Mouse (Mus musculus): ENCODE results near the gene Dnajb2.
A peak's percentile ranks its signal among the peaks of the same experiment; 100 is the strongest.

The Dnajb2 gene

DNA sequence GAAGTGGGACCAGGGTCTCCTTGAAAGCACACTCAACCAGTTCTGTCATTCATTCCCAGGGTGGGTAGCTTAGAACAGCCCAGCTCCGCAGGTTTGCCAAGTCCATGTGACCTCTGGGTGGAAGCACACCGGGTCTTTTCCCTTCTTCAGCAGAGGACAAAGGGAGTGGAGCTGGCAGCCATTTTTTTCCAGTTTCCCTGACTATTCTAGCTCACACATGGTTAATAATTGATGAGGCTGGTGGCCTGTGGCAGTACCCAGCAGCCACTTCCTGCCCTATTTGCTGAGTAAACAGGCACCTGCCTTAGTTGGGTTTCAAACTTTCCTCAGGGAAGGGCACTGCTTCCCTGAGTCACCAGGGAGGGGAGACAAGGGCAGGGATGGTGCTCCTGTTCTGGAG, 21.8 kb upstream of the Dnajb2 start:
- TF ChIP-seq GATA4 (IDR thresholded peaks at IDR 0.05; ENCODE audit: insufficient replicate concordance, low read length), result no peak

DNA sequence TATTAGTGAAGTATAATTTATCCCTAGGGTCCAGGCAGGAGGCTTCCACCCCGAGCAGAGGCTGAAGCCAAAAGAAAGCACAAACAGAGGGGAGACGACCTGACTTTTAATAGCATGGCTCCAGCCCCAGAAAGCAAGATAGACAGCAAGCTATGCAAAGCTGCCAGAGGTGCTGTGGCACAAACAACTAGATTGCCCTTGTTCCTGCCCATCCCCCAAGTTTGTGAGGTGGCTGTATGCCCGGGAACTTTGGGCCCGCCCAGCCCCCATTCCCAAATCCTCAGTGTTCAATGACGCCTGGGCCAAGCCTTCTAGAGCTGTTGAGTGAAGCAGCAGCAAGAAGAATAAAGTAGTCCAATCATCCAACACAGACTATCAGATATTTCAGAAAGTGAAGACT, 21.3 kb upstream of the Dnajb2 start:
- no peak for TF ChIP-seq GATA4 (IDR thresholded peaks at IDR 0.05; ENCODE audit: insufficient replicate concordance, low read length)

DNA sequence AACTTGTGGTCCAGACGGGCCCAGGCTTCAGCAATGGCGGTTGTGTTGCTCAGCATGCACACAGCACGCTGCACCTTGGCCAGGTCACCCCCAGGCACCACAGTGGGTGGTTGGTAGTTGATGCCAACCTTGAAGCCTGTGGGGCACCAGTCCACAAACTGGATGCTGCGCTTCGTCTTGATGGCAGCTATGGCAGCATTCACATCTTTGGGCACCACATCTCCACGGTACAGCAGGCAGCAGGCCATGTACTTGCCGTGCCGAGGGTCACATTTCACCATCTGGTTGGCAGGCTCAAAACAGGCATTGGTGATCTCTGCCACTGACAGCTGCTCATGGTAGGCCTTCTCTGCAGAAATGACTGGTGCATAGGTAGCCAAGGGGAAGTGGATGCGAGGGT, 20.4 kb upstream of the Dnajb2 start:
- TF ChIP-seq GATA4 (IDR thresholded peaks at IDR 0.05; ENCODE audit: insufficient replicate concordance, low read length), result no peak

DNA sequence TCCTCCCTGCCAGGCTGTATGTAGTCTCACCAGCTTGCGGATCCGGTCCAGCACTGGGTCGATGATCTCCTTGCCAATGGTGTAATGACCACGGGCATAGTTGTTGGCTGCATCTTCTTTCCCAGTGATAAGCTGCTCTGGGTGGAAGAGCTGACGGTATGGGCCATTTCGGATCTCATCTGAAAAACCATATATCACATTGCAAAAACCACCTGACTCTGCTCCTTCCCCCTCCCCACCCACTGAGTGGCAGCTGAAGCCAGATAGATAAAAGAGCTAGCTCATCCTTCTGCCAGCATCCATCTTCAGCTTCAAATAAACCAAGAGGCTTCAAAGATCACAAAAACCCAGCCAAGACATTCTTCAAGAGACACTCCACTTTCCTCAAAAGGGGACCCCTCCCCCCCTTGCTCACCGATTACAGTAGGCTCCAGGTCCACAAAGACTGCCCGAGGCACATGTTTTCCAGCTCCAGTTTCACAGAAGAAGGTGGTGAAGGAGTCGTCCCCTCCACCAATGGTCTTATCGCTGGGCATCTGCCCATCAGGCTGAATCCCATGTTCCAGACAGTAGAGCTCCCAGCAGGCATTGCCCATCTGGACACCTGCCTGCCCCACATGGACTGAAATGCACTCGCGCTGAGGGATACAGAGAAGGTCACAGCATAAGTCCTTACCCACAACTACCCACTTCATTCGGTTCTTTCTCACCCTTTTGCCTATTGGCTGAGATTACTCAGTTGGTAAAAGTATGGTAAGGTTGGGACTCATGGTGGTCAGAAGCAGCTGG, 19.2 kb upstream of the Dnajb2 start:
- TF ChIP-seq GATA4 (IDR thresholded peaks at IDR 0.05; ENCODE audit: insufficient replicate concordance, low read length), result peak; percentile 100

DNA sequence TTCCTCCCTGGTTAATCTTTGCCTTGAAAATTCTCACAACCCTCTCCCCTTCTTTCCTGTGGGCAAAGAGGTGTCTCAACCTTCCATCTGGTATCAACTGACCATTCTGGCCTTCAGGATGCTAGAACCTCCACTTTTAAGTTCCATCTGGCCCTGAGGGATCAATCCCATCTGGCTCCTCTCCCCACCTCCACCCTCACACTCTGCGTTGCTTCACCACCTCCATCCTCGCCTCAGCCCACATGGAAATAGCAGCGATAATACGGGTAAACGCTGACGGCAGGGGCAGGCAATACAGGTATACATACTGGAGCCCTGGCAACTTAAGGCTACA, 18.3 kb upstream of the Dnajb2 start:
- TF ChIP-seq GATA4 (IDR thresholded peaks at IDR 0.05; ENCODE audit: insufficient replicate concordance, low read length), result no peak

DNA sequence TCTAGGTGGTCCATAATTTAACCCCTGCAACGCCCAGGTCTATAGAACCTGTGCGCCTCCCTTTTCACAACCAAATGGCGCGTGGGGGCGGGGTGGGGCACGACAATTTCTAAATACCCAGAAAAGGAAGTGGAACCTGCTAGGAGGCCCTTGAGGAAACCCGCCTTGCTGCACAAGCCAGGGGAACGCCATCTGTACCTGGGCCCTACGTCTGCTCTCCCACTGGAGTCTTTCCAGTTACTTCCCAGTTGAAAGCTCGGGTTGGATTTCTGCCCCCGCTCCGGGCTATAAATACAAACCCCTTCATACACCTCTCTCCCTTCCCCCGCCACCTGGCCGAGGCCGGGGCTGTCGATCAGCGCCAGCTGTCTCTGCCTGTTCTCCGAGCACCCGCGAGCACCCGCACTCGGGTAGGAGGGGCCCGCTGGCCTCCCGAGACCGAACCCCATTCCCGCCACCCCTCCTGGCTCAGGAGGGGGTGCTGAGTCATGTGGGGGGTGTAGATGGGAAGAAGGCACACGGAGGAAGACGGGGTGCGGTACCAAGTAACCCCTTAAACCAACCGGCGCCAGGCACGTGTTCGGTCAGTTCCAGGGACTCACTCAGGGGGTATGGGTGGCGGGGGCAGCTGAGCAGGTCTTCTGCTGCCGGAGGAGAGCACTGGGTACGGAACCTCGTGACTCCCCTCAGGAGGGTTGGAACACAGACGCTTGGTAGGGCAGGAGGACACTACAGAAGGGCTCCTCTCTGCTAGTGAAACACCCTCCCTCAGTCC, 17.8 kb upstream of the Dnajb2 start:
- TF ChIP-seq GATA4 (IDR thresholded peaks at IDR 0.05; ENCODE audit: insufficient replicate concordance, low read length), result no peak

DNA sequence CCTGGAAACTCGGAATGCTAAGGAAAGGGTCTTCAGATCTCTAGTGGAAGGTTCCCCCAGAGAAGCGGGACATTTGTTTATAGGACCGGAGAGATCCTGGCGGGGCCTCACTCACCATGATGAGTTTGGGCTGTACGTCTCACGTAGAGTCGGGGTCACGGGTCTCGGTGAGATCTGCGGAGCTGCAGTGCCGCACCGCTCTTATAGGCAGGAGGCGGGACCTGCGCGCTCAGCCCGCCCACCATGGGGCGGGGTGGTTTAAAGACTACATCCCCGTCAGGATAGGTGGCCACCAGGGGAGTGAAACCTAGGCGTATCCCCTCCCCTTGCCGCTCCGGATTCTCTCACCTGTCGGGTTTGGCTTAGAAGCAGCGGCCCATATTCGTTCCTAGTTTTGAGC, 17.1 kb upstream of the Dnajb2 start:
- no peak for TF ChIP-seq GATA4 (IDR thresholded peaks at IDR 0.05; ENCODE audit: insufficient replicate concordance, low read length)

DNA sequence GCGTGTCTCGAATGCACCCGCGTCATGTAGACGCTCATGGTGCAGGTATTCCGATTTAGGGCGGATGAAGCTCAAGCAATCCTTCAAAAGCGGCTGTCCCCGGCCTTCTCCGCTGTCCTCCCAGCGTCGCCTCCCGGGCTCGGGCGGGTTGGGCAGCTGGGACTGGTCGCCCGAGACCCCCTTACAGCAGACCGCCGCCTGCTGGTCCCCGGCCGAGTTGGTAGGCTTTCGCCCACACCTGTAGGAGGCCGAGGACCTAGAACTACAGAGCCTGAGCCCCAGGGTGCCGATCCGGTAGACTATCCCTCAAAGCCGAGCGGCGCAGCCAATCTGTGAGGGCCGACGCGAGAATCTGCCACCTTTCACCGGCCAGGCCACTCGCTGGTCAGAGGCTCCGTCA, 16.7 kb upstream of the Dnajb2 start, which contains the start of gene Tuba4a:
Tuba4a (minus strand) TSS at position 335 of the 400 bp plus-strand sequence.
- no peak for TF ChIP-seq GATA4 (IDR thresholded peaks at IDR 0.05; ENCODE audit: insufficient replicate concordance, low read length)

DNA sequence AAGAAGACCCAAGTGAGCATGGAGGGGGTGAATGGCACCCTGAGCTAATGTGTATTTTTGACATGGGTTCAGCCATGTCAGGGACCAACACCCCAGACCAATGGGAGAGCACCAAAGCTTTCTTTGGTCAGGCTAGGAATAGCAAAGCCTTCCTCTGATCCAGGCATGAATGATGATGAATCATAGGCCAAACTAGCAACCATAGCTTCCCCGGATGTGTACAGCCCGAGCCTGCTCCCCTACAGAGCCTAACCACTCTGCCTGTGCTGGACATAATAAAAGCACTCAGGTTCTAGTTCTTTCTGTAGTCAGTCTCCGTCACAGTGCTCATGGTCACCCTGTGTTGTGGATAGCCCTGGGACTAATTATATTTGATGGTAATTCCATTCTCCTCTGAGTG, 14.7 kb upstream of the Dnajb2 start:
- TF ChIP-seq GATA4 (IDR thresholded peaks at IDR 0.05; ENCODE audit: insufficient replicate concordance, low read length), result no peak

DNA sequence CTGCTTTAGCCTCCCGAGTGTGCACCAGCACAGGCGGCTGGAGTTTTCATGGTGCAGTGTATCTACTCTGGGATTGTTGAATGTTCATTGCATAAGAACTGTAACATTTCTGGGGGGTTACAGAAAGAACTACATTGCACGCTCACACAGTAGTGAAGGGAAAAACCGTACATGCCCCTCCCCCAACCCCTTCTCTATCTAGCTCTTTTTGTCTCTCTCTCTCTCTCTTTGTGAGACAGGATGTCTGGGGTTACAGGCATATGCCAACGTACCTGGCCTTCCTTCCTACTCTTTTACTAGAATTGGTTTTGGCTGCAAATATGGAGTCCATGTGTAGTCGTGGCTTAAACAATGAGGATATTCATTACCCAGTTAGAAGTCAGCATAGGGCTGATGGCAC, 13.3 kb upstream of the Dnajb2 start:
- no peak for TF ChIP-seq GATA4 (IDR thresholded peaks at IDR 0.05; ENCODE audit: insufficient replicate concordance, low read length)

DNA sequence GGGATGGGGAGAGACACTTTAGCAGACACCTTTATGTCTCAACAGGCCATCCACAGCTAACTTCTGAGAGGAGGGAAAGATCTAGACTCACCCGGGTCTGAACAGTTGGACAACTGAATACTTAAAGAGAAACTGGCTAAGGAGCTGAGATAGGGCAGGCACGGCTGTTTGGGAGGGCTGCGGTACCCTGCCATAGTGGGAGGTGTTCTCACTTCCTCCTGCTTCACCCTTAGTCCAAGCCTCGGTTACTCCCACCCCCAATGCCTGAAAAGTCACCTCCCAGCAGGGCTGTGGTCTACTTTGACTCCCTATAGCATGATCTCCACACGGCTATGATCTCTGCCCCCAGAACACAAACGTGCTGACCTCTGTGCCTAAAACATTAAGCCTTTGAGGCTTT, 12.7 kb upstream of the Dnajb2 start:
- no peak for TF ChIP-seq GATA4 (IDR thresholded peaks at IDR 0.05; ENCODE audit: insufficient replicate concordance, low read length)

DNA sequence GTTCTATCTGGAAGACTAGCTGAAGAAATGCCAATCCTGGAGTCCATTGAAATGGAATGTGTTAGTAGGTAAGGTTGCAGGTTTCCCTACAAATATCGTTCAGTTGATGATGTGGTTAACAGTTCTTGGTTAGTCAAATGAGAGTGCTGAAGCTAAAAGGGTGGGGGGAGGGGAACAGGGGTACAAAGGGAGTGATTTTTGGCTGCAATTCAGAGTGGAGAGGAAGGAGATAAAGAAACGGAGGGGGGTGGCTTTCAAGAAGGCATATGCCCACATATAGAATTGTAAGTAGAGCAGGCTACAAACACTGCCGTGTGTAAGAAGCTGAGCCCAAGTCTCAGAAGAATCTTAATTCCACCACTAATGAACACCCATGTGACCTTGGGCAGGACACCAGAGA, 10.7 kb upstream of the Dnajb2 start:
- TF ChIP-seq GATA4 (IDR thresholded peaks at IDR 0.05; ENCODE audit: insufficient replicate concordance, low read length), result no peak

DNA sequence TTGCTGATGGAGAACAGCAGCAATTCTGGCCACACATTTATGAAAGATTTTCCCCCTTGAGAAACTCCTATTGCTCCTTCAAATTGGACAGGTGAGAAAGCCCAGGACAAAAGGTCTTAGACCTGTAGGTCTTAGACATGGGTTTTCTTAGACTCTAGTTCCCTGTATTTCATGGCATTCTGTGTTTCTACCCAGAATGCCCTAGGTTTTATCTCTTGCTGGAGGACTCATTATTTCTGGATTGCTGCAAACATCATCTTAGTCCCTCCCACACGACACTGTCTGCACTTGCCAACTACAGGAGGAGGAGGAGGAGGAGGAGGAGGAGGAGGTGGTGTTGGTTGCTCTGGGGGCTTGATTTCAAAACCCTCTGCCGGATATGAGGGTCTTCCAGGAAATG, 10.1 kb upstream of the Dnajb2 start:
- no peak for TF ChIP-seq GATA4 (IDR thresholded peaks at IDR 0.05; ENCODE audit: insufficient replicate concordance, low read length)

DNA sequence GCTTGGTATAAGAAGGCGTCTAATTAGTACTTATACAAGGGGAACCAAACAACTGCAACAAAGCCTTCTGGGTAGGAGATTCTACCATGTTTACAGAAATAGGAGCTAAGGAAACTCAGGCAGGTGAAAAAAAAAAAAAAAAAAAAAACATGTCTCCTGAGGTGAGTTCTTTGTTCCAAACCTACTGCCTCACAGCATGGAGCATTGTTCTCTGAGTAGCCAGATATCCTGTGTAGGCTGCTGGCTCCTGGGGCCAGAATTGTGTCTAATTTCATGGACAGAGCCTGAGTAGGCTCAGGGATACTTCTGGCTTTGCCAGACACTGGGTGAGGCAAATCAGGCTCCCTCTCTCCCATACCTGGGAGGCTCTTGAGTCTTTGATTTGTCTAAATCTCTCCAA, 8.6 kb upstream of the Dnajb2 start:
- no peak for TF ChIP-seq GATA4 (IDR thresholded peaks at IDR 0.05; ENCODE audit: insufficient replicate concordance, low read length)

DNA sequence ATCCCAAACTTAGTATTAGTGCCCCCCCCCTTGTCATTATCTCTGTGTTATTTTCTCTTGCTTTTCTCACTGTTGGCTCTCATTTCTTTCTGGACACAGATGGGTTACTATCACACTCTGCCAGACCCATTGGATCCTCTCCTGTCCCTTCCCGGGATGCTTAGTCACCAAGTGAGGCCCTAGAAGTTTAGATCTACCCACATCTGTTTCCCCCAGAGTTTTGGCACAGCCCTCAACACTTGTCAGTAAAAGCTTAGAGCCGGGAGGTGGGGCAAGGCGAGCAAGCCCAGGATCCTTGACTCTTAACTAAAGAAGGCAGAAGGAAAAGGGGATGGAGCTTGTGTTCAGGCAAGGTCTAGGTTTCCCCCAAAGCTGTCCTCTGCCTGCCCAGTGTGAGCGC, 7.0 kb upstream of the Dnajb2 start:
- no peak for TF ChIP-seq GATA4 (IDR thresholded peaks at IDR 0.05; ENCODE audit: insufficient replicate concordance, low read length)

DNA sequence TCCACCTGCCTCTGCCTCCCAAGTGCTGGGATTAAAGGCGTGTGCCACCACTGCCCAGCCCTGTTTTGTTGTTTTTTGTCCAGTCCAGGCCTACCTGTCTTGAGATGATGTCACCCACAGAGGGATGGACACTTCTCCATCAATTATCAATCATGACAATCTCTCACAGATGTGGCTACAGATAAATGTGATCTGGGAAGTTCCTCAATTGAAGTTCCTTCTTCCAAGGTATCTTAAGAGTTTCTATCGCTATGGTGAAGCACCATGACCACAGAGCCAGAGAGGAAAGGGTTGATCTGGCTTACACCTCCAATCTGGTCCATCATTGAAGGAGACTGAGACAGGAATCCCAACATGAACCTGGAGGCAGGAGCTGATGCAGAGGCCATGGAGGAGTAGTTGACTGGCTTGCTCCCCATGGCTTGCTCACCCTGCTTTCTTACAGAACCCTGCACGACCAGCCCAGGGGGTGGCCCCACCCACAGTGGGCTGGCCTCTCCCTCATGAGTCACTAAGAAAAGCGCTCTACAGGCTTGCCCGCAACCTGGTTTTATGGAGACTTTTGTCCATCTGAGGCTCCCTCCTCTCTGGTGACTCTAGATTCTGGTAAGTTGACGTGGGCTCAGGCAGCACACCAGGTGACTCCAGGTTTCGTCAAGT, 5.7 kb upstream of the Dnajb2 start:
- no peak for TF ChIP-seq GATA4 (IDR thresholded peaks at IDR 0.05; ENCODE audit: insufficient replicate concordance, low read length)
